Mouse (Mus musculus) MN1 (cell line): ENCODE results near the gene Tshr.
A peak's percentile ranks its signal among the peaks of the same experiment; 100 is the strongest.

Source experiments
- DNase-seq: peaks from one replicate; pipeline ENCODE4 v3.0.0-alpha.2; 2016; ENCODE audit warnings: low spot score

Gene Tshr

GRCm38 (mm10) chr12:91587491-91588033 lies 203.2 kb downstream of the Tshr start:
- DNase-seq, result peak; percentile 13

- DNase-seq, result peak; percentile 89
Observed at GRCm38 (mm10) chr12:91588176-91588669, 203.9 kb downstream of the Tshr start.

- DNase-seq, result peak; percentile 61
Observed at GRCm38 (mm10) chr12:91588670-91589541, 204.5 kb downstream of the Tshr start.

- no peak for DNase-seq
Observed at GRCm38 (mm10) chr12:91589542-91589846, 205.1 kb downstream of the Tshr start.

GRCm38 (mm10) chr12:91589847-91590690 lies 205.7 kb downstream of the Tshr start, which contains the start of gene Gtf2a1:
Gene Gtf2a1, minus strand, starts transcription at chr12:91590487.
- peak; percentile 90 for DNase-seq

- DNase-seq, result peak; percentile 80
Observed at GRCm38 (mm10) chr12:91590716-91591115, 206.4 kb downstream of the Tshr start.

GRCm38 (mm10) chr12:91591191-91591590 lies 206.8 kb downstream of the Tshr start:
- DNase-seq, result peak; percentile 10

- no peak for DNase-seq
Observed at GRCm38 (mm10) chr12:91592128-91592527, 207.8 kb downstream of the Tshr start.
